Comparison of ENCODE assay signal across 16 mouse cellular contexts in genomic region chr4:41195328-41195727, GRCm38 (mm10).
"Had no signal": no experiment of that assay in that cellular context is flagged by ENCODE, and none has a peak within 500 bp of the region (broad histone marks: within the 10 kb centered on the region; RNA-seq: fewer than 3 reads in every experiment).

No protein-coding gene starts in this region.

- H3K27me3 ChIP-seq: liver, embryonic 13.5 days; neural tube, embryonic 13.5 days; stomach, embryonic 15.5 days had no signal

- H3K9ac ChIP-seq: liver, embryonic 13.5 days; neural tube, embryonic 13.5 days; stomach, embryonic 15.5 days had no signal

- H3K27ac ChIP-seq: kidney, postnatal 0 days; layer of hippocampus, adult 2 months; left cerebral cortex, adult 2 months; liver, embryonic 13.5 days; macrophage; neural tube, embryonic 13.5 days; stomach, embryonic 15.5 days had no signal

- ATAC-seq: intestine, postnatal 0 days had no signal

- H3K4me2 ChIP-seq: liver, embryonic 13.5 days; neural tube, embryonic 13.5 days; stomach, embryonic 15.5 days had no signal

- DNase-seq: kidney, adult 2 months; kidney, postnatal 25 days; layer of hippocampus, adult 9-11 months; liver, embryonic 13.5 days; lung, adult 2 months; retina, postnatal 1 day; right cerebral cortex, postnatal 25 days; spleen, adult 18-20 months; thymus, postnatal 25 days had no signal

- H3K9me3 ChIP-seq: liver, embryonic 13.5 days; neural tube, embryonic 13.5 days; stomach, embryonic 15.5 days had no signal

- H3K4me3 ChIP-seq: layer of hippocampus, adult 2 months; left cerebral cortex, adult 2 months; liver, embryonic 13.5 days; neural tube, embryonic 13.5 days; stomach, embryonic 15.5 days had no signal

- H3K4me1 ChIP-seq: stomach, embryonic 15.5 days had no signal
